Mouse (Mus musculus) embryo, embryonic 10 days (tissue): ENCODE results near the gene Arhgef28.
"Not testable (repeated sequence)": the region's sequence is repeated elsewhere in the genome, so short reads cannot be mapped to it uniquely, and the experiment has no call there.

ENCODE experiments used
- DNase-seq: peaks from one replicate; pipeline ENCODE4 v3.0.0-alpha.2; 2015; ENCODE audit warnings: low spot score

Arhgef28 gene

DNA sequence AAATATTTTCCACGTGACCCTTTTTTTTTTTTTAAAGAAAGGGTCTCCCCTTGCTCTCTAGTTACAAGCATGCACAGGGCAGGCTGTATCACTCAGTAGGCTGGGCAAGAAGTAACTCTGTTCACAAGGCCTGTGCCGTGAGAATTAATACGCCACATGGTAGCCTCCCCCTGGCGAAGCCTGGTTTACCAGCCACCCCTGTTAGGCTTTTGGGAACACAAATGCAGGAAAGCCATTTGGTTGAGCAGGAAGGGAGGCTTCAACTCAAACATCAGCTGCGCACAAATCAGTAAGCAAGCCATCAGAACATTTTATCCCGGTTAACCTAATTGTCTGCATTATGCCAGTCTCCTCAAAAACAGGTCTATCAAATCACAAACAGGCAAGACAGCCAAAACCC lies 136.6 kb downstream of the Arhgef28 start:
- no peak for DNase-seq

DNA sequence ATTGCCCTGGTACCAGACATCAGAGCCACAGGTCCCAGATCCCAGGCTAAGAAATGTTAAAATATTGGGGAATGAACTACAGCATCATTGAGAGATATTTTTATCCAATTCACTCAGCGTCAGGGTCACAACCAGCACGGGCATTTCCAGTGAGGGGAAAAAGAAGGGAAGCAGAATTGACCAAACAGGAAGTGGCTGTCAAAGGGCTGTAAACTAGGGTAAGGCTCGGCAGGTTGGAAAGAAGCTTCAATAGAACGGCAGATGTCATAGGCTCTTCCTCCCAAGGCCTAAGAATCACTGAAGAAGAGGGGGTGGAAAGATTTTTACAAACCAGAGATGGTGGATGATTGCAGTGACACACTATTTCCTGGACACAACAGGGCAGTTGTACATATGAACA lies 143.4 kb downstream of the Arhgef28 start:
- DNase-seq, result no peak

DNA sequence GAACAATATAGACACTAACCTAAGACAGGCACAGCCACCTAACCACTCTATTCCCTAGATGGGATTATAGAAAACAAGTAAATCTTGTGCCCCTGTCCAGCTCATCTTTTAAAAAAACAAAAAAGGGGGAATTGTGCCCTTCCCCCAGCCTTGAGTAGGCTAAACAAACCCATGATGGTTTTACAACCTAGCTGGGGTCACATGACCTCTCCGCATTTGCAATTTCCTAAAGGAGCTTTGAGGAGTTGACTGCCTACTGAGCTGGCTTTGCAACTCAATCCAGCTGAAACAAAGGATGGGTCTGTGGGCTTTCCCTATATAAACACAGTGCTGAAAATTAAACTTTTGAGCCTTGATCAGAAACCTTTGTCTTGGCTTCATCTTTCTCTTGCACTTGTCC lies 146.1 kb downstream of the Arhgef28 start:
- not testable (repeated sequence) for DNase-seq

- DNase-seq, result no peak
Measured at GRCm38 (mm10) chr13:98055194-98055593, 151.0 kb downstream of the Arhgef28 start.

DNA sequence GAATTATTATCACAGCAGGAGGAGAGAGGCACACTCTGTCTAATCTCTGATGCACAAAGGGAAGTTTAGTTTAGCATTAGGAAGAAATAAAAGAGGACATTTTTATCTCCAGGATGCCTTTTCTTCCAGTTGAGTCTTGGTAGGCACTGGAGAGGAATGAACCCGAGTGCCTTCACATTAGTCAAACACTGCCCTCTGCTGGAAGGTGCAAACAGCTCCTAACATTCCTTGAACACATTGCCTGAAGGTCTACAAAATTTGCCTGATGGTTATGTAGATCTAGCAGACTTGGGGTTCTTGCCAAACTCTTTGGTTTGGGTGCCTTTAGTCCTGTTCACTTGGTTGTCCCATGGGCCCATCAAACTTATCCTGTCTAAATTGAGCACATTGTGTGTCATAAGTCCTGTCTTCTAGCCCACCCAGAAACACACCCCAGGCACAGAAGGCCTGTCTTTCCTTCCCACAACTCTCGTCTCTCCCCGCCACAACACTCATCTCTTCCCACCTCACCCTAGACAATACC lies 165.6 kb downstream of the Arhgef28 start:
- peak; percentile 58 for DNase-seq

- no peak for DNase-seq
Measured at GRCm38 (mm10) chr13:98038731-98039130, 167.5 kb downstream of the Arhgef28 start.

DNA sequence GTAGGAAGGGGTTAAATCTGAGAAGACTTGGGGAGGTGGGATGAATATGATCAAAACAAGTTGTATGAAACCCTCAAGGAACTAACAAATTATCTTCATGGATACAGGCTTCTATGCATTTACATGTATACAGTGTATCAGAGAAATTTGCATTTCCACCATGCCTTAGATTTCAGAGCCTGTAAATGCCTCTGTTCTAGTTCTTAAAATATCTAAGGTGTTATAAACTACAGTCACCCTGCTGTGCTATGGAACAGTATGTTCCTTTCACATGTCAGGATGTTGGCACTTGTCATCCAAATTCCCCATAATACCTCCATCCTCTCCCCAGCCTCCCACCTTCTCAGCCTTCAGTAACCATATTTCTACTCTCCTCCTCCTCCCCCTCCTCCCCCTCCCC lies 168.5 kb downstream of the Arhgef28 start:
- DNase-seq, result no peak

DNA sequence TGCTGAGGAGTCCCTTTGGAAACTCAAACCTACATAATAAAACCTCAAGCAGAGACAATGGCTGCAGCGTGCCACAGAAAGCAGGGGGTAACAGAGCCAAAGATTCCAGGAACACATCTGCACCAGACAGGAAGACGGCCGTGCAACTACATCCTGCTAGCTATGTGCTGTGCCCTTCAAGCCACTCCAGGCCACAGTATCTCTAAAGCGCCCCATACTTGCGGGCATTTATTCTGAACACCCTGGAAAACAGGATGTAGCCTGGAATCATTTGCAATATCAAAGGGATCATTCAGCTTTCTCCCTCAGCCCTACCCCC lies 174.6 kb downstream of the Arhgef28 start:
- no peak for DNase-seq

DNA sequence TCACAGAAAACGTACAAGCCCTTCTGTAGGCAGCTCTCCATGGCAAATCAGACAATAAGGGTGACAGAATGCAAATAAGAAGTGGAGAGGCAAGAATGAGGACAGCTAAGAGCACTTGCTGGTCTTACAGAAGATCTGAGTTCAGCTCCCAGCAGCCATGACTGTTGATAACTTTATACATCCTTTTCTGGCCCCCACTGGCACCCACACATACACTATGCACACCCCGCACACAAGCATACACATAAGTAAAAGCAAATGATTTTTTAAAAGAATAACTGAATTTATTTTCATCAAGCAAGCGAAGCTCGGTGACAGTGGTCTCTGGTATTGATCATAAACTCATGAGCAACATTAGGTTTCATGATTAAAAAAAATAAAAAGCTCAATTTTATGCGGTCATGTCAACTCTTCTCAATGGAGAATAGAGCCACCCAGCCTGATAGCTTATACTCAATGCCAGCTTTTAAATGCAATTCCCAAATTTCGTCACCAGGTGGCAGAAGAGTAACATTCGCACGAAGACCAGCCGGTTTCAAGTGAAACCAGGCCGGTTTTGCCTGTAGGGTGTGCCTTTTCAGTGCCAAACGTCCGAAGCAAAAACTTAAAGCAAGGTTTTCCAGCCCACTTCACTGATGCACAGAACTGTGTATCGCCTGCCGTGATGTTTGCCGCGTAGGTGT lies 175.1 kb downstream of the Arhgef28 start:
- peak; percentile 92 for DNase-seq

GRCm38 (mm10) chr13:98030041-98030440 lies 176.2 kb downstream of the Arhgef28 start:
- DNase-seq, result no peak

DNA sequence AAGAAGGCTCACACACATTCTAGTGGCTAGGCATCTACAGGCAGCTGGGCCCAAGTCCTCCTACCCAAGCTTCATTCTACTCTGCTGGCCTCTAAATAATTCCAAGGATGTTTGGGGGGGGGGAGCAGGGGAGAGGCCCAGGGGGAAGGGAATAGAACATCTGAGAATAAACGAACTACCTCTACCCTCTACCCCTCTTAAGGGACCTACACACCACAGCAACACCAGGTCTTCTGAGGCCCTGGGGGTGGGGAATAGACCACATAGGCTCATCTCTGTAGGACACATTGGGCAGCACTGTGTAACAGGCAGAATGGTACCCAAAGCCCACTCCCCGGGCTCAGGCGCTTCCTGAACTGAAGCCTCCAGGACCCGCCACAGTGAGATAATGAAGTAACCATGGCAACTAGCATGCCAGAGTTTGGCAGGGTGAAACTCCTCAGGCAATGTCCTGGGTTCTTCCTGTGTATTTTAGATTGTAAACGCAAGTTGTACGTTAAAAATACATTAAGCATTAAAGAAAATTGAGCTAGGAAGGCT lies 177.5 kb downstream of the Arhgef28 start:
- peak; percentile 43 for DNase-seq

DNA sequence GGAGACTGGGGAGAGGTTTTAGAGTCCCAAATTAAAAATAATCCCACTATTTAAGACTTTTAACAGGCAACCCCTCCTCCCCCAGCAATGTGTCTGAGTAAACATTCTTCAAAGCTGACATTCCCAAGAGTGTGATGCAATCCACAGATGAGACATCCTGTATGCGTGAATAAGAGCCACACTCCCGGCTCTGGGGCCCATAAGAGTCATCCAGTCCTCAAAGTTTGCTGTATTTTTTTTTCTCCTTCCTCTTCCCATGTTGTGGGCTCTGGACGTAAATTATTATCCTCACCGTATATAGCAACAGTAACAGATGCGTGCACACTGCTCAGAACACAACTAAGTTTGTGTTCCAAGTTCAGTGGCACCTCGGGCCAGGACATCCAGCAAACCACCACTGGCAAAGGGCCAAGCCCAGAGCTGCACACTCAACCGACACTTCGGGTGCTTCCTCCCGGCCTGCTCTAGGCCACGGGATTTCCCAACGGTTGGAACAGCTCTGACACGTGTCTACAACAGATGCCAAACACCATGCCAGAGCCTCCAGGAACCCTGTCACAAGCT lies 178.5 kb downstream of the Arhgef28 start:
- no peak for DNase-seq

GRCm38 (mm10) chr13:98027122-98027521 lies 179.1 kb downstream of the Arhgef28 start:
- DNase-seq, result no peak

DNA sequence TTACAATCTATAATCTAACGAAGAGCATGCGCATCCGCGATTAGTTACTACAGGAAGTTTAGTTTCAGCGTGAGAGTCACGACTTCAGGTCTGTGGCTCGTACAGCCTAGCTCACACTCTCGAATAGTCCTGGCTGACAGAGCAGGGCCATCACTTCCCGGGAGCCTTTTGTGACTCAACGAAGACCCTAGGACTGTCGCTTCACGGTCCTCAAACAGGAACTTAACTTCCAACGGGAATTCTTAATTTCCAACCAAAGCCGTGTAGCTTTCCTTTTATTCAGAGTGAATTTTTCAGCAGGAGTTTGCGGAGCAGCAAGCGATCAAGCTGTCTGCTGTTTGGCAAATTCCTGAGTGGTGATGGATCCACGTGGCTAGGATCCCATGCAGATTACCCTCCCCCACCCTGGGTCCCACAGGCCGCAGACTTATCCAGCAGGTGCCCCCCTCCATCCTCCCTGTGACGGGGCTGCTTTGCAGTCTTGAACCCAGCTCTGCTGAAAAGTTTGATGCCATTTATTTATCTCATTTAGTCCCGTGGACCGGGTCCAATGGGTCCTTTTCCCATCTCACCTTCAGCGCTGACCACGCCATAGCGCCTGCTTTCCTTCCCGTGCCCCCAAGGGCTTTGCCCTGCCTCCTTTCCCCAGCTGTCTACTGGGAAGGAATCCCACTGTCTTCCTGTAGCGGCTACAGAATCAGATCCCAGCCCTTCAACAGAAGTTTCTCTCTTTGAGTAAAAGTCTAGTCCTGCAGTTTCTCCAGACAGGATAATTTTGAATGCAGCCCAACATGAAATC lies 180.3 kb downstream of the Arhgef28 start:
- no peak for DNase-seq

DNA sequence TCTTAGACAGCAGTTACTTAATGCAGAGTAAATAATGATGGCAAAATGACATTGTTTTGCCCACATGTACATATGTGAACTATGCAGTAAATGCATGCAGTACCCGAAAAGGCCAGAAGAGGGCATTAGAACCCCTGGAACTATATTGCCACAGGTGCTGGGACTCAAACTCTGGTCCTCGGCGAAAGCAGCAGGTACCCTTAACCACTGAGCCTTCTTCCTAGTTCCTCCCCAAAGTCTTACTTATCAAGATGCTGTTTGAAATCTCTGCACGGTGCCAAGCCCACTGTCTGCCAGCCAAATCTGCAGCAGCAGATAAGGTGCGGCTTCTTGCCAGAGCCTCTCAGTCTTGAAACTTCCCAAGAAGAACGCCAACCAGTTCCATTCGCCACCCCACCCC lies 181.1 kb downstream of the Arhgef28 start:
- DNase-seq, result no peak

DNA sequence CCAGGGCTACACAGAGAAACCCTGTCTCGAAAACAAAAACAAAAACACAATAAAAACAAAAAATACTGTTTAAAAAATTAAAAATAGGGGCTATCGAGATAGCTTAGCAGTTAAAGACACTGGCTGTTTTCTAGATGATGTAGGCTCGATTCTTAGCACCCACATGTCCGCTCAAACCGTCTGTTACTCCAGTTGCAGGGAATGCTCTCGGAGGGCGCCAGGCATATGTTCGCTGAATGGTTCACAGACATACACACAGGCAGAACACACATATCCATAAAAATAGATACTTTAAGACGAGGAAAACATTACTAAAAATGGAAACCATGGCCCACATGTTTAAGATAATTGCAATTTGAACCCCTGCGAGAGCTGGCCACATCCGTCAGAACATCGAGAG lies 181.6 kb downstream of the Arhgef28 start:
- DNase-seq, result no peak

DNA sequence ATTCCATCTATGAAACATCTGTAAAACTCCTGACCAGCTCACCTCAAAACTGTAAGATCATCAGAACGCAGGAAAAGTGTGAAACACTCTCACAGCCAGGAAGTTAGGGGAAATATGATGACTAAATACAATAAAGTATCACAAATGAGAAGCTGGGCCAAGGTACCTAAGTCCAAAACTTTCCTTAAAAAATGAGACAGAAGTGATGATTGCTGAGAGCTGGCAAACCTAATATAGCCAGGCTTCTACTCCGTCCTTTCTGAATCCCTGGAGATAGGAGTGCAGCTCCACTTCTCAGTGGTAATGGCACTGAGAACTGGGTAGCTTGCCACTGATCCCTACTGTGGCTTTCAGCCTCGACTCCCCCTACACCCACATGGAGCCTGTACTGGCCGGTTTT lies 184.3 kb downstream of the Arhgef28 start:
- no peak for DNase-seq

GRCm38 (mm10) chr13:98018837-98019236 lies 187.4 kb downstream of the Arhgef28 start:
- DNase-seq, result not testable (repeated sequence)

DNA sequence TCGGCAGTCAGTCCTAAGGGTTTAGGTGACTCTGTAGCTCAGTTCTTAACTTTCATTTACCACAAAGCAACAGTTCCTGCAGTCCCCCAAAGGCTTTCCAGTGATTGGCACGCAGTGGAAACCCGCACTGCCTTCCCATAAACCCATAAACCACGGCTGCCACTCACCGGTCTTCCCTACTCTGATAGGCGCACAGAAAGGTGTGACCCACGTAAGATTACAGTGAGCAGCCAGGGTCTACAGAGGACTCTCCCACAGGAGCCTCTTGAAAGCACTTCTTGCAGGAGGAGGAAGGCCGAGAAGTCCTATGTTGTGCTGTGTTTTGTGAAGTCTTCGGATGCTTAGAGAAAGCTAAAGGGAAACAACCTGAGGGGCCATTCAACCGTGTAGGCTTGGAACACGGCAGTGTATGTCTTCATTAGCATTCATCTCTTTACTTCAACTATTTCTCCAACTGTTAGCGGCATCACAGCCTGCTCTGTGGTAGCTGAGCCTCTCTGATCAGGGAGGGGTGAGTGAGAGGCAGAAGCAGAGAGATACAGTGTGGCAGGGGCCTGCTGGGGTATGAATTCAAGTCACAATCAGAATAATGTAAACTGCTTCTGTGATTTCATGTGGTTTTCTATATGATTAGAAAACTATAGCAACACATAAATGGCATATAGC lies 189.2 kb downstream of the Arhgef28 start:
- DNase-seq, result peak; percentile 37

DNA sequence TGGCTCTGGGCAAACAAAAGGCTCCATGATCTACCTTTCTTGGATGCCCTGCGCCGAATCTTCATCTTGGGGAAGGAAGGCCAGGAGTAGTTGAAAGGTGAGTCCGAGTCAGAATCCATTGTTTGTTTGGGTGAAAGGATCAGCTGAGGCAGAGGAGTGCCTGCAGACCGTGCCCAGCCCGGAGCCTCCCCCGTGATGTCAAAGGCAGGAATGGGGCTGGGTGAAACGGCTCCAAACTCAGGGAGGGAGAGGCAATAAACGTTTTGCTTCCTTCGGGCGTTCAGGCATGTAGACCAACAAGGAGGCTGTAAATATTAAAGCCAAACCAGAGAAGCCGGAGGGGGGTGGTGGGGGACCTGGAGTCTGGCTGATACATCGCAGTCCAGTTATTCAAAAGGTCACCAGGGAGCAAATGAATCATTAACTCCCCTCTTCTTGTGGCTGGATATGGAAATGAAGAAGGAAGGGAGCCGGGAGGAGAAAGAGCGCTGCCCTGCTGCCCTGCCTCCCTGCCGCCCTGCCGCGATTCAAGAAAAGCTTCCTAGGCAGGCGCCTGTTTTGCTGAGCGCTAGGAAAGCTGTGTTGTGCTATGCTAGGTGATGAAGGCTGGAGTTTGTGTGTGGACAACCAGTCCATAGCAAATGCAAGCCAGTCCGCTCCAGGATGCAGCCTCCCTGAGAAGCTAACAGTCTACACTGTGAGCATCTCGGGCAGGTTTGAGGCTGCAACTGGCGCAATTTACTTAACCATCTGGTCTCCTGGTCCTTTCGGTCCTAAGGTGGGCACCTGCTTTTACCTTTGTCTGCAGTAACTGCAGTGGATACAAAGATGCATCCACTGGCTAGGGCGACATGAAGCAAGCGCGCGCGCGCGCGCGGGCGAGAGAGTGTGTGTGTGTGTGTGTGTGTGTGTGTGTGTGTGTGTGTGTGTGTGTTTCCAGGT lies 190.0 kb downstream of the Arhgef28 start:
- peak; percentile 56 for DNase-seq

- DNase-seq, result no peak
Measured at GRCm38 (mm10) chr13:98014892-98015291, 191.3 kb downstream of the Arhgef28 start.
